18 mouse cellular contexts compared by ENCODE assay signal in genomic region chr4:155577741-155578140, GRCm38 (mm10).
"Had no signal": no experiment of that assay in that cellular context is flagged by ENCODE, and none has a peak within 500 bp of the region (broad histone marks: within the 10 kb centered on the region; RNA-seq: fewer than 3 reads in every experiment).

No protein-coding gene starts in this region.

- DNase-seq: layer of hippocampus, postnatal 36 days; lung, embryonic 14.5 days; right cerebral cortex, adult 18-20 months; right cerebral cortex, postnatal 14 days; right cerebral cortex, postnatal 4 days; thymus, adult 2 months; thymus, postnatal 14 days; thymus, postnatal 4 days had no signal

- H3K4me2 ChIP-seq: kidney, embryonic 15.5 days; liver, embryonic 15.5 days; lung, embryonic 14.5 days; midbrain, embryonic 12.5 days; midbrain, embryonic 15.5 days; neural tube, embryonic 12.5 days; neural tube, embryonic 15.5 days had no signal

- H3K4me3 ChIP-seq: kidney, embryonic 15.5 days; left cerebral cortex, adult 2 months; liver, embryonic 15.5 days; midbrain, embryonic 12.5 days; midbrain, embryonic 15.5 days; neural tube, embryonic 12.5 days; neural tube, embryonic 15.5 days had no signal

- H3K9me3 ChIP-seq: kidney, embryonic 15.5 days; liver, embryonic 15.5 days; midbrain, embryonic 12.5 days; midbrain, embryonic 15.5 days; neural tube, embryonic 12.5 days; neural tube, embryonic 15.5 days had no signal

- H3K9ac ChIP-seq: kidney, embryonic 15.5 days; liver, embryonic 15.5 days; lung, embryonic 14.5 days; midbrain, embryonic 12.5 days; midbrain, embryonic 15.5 days; neural tube, embryonic 12.5 days; neural tube, embryonic 15.5 days had no signal

- H3K27me3 ChIP-seq: kidney, embryonic 15.5 days; liver, embryonic 15.5 days; midbrain, embryonic 12.5 days; midbrain, embryonic 15.5 days; neural tube, embryonic 12.5 days; neural tube, embryonic 15.5 days had no signal

- H3K27ac ChIP-seq: kidney, embryonic 15.5 days; left cerebral cortex, adult 2 months; liver, embryonic 15.5 days; macrophage; midbrain, embryonic 12.5 days; midbrain, embryonic 15.5 days; neural tube, embryonic 12.5 days; neural tube, embryonic 15.5 days had no signal

- ATAC-seq: intestine, postnatal 0 days; lung, postnatal 0 days; midbrain, embryonic 15.5 days had no signal

- H3K4me1 ChIP-seq: kidney, embryonic 15.5 days; midbrain, embryonic 12.5 days; midbrain, embryonic 15.5 days; neural tube, embryonic 12.5 days; neural tube, embryonic 15.5 days had no signal
